Mouse (Mus musculus) brain, adult 2 months (tissue): ENCODE results near the gene Arpp21.
A peak's percentile ranks its signal among the peaks of the same experiment; 100 is the strongest.

Source experiments
- DNase-seq: peaks from one replicate; pipeline ENCODE4 v3.0.0; 2011; ENCODE audit warnings: low read depth, low spot score

Arpp21 gene

GRCm38 (mm10) chr9:112180006-112180405 is 55.7 kb downstream of the Arpp21 start:
- no peak for DNase-seq

GRCm38 (mm10) chr9:112178438-112178837 is 57.3 kb downstream of the Arpp21 start:
- DNase-seq, result no peak

- peak; percentile 58 for DNase-seq
Observed at GRCm38 (mm10) chr9:112177569-112177968, 58.2 kb downstream of the Arpp21 start.

- no peak for DNase-seq
Observed at GRCm38 (mm10) chr9:112176317-112176716, 59.4 kb downstream of the Arpp21 start.

GRCm38 (mm10) chr9:112174407-112175357 is 61.1 kb downstream of the Arpp21 start:
- peak; percentile 80 for DNase-seq

GRCm38 (mm10) chr9:112173778-112174177 is 62.0 kb downstream of the Arpp21 start:
- no peak for DNase-seq

GRCm38 (mm10) chr9:112164677-112165076 is 71.1 kb downstream of the Arpp21 start:
- DNase-seq, result no peak

- DNase-seq, result no peak
Observed at GRCm38 (mm10) chr9:112160981-112161380, 74.8 kb downstream of the Arpp21 start.

- no peak for DNase-seq
Observed at GRCm38 (mm10) chr9:112153972-112154371, 81.8 kb downstream of the Arpp21 start.

GRCm38 (mm10) chr9:112152762-112153161 is 83.0 kb downstream of the Arpp21 start:
- DNase-seq, result no peak

GRCm38 (mm10) chr9:112151177-112151576 is 84.6 kb downstream of the Arpp21 start:
- no peak for DNase-seq

- DNase-seq, result no peak
Observed at GRCm38 (mm10) chr9:112140658-112141057, 95.1 kb downstream of the Arpp21 start.

GRCm38 (mm10) chr9:112137820-112138219 is 97.9 kb downstream of the Arpp21 start:
- DNase-seq, result no peak

- DNase-seq, result peak; percentile 77
Observed at GRCm38 (mm10) chr9:112130812-112131211, 104.9 kb downstream of the Arpp21 start.

GRCm38 (mm10) chr9:112124667-112125066 is 111.1 kb downstream of the Arpp21 start:
- no peak for DNase-seq

GRCm38 (mm10) chr9:112124184-112124583 is 111.6 kb downstream of the Arpp21 start:
- DNase-seq, result no peak

GRCm38 (mm10) chr9:112123421-112123828 is 112.3 kb downstream of the Arpp21 start:
- DNase-seq, result no peak

- DNase-seq, result no peak
Observed at GRCm38 (mm10) chr9:112119535-112119934, 116.2 kb downstream of the Arpp21 start.

GRCm38 (mm10) chr9:112119106-112119433 is 116.7 kb downstream of the Arpp21 start:
- DNase-seq, result no peak

GRCm38 (mm10) chr9:112118411-112119105 is 117.2 kb downstream of the Arpp21 start:
- peak; percentile 91 for DNase-seq

GRCm38 (mm10) chr9:112117632-112118410 is 117.9 kb downstream of the Arpp21 start:
- no peak for DNase-seq

GRCm38 (mm10) chr9:112111610-112112009 is 124.1 kb downstream of the Arpp21 start:
- DNase-seq, result no peak
